Mouse (Mus musculus) heart, adult 2 months (tissue): ENCODE data around the gene C2cd4b.

Source experiments
- CTCF ChIP-seq: fragments of 200-600 bp; IDR thresholded peaks from 2 replicates; pipeline ENCODE4 v1.8.1; 2022; ENCODE audit warnings: antibody characterized with exemption, mild to moderate bottlenecking, moderate library complexity
- EP300 ChIP-seq: fragments of 200-500 bp; IDR thresholded peaks from 2 replicates; pipeline ENCODE4 v1.6.1; 2011; ENCODE audit warnings: low read depth, low read length, control low read depth; ENCODE audit not compliant: insufficient read depth
- POLR2A ChIP-seq: fragments of 200-500 bp; IDR thresholded peaks from 2 replicates; pipeline ENCODE4 v1.6.1; 2011; ENCODE audit warnings: mild to moderate bottlenecking, low read depth, low read length, control low read depth; ENCODE audit not compliant: insufficient read depth

DNA sequence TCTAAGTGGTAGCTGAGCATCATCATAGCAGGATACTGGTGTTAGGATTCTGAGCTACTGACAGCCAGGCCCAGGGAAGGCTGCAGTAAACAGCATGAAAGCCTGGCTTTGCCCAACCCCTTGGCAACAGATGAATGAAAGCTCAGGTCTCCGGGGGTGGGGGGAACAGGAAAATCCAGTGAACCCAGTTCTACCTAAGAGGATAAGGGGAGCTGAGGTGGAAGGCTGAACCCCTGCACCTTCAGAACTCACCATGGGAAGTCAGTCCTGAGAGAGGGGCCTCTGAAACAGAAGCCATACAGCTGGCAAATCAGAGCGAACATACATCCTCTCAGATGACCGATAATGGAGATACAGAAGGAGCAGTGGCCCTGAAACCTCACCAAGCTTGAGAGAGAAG lies 34.0 kb upstream of the C2cd4b start:
- TF ChIP-seq CTCF (no peak), POLR2A (no peak), EP300 (no peak)
